Mouse (Mus musculus): ENCODE data around the gene Txnip.
"Not testable (repeated sequence)": the region's sequence is repeated elsewhere in the genome, so short reads cannot be mapped to it uniquely, and the experiment has no call there.

Txnip gene

GRCm38 (mm10) chr3:96583386-96583785 is 25.6 kb downstream of the Txnip start:
- no peak for DNase-seq (ENCODE audit: extremely low read depth, insufficient read length, low spot score)

- DNase-seq (ENCODE audit: extremely low read depth, insufficient read length, low spot score): no peak
These were observed 32.9 kb downstream of the Txnip start for GRCm38 (mm10) chr3:96590657-96591056.

GRCm38 (mm10) chr3:96593374-96593773 is 35.6 kb downstream of the Txnip start:
- DNase-seq (ENCODE audit: extremely low read depth, insufficient read length, low spot score): no peak

- peak; percentile 94 for DNase-seq (ENCODE audit: extremely low read depth, insufficient read length, low spot score)
These were observed 36.2 kb downstream of the Txnip start, which contains the start of gene Polr3gl for GRCm38 (mm10) chr3:96593790-96594560. Gene Polr3gl, minus strand, starts transcription at chr3:96594181.

- no peak for DNase-seq (ENCODE audit: extremely low read depth, insufficient read length, low spot score)
These were observed 37.1 kb downstream of the Txnip start for GRCm38 (mm10) chr3:96594851-96595250.

- DNase-seq (ENCODE audit: extremely low read depth, insufficient read length, low spot score): no peak
These were observed 37.9 kb downstream of the Txnip start for GRCm38 (mm10) chr3:96595661-96596060.

- DNase-seq (ENCODE audit: extremely low read depth, insufficient read length, low spot score): no peak
These were observed 38.5 kb downstream of the Txnip start, which contains the start of gene Ankrd34a for GRCm38 (mm10) chr3:96596228-96596707. Gene Ankrd34a, plus strand, starts transcription at chr3:96596636.

- no peak for DNase-seq (ENCODE audit: extremely low read depth, insufficient read length, low spot score)
These were observed 39.1 kb downstream of the Txnip start for GRCm38 (mm10) chr3:96596855-96597254.

GRCm38 (mm10) chr3:96597435-96597891 is 39.7 kb downstream of the Txnip start:
- no peak for DNase-seq (ENCODE audit: extremely low read depth, insufficient read length, low spot score)

GRCm38 (mm10) chr3:96598156-96599068 is 40.7 kb downstream of the Txnip start:
- DNase-seq (ENCODE audit: extremely low read depth, insufficient read length, low spot score): no peak

GRCm38 (mm10) chr3:96599069-96599393 is 41.3 kb downstream of the Txnip start:
- no peak for DNase-seq (ENCODE audit: extremely low read depth, insufficient read length, low spot score)

GRCm38 (mm10) chr3:96599411-96599810 is 41.7 kb downstream of the Txnip start:
- DNase-seq (ENCODE audit: extremely low read depth, insufficient read length, low spot score): no peak

GRCm38 (mm10) chr3:96600639-96601250 is 43.0 kb downstream of the Txnip start, which contains the start of gene Lix1l:
Gene Lix1l, plus strand, starts transcription at chr3:96601149.
- DNase-seq (ENCODE audit: extremely low read depth, insufficient read length, low spot score): peak; percentile 98

- DNase-seq (ENCODE audit: extremely low read depth, insufficient read length, low spot score): peak; percentile 82
These were observed 43.6 kb downstream of the Txnip start for GRCm38 (mm10) chr3:96601251-96601787.

GRCm38 (mm10) chr3:96601941-96602703 is 44.4 kb downstream of the Txnip start:
- DNase-seq (ENCODE audit: extremely low read depth, insufficient read length, low spot score): no peak

GRCm38 (mm10) chr3:96602704-96603084 is 44.9 kb downstream of the Txnip start:
- no peak for DNase-seq (ENCODE audit: extremely low read depth, insufficient read length, low spot score)

- DNase-seq (ENCODE audit: extremely low read depth, insufficient read length, low spot score): no peak
These were observed 45.6 kb downstream of the Txnip start for GRCm38 (mm10) chr3:96603311-96603710.

- DNase-seq (ENCODE audit: extremely low read depth, insufficient read length, low spot score): not testable (repeated sequence)
These were observed 48.2 kb downstream of the Txnip start for GRCm38 (mm10) chr3:96606007-96606406.

- no peak for DNase-seq (ENCODE audit: extremely low read depth, insufficient read length, low spot score)
These were observed 48.9 kb downstream of the Txnip start for GRCm38 (mm10) chr3:96606618-96607017.
